Mouse (Mus musculus) layer of hippocampus, adult 11-12 months (tissue): ENCODE data around the gene Sfpq.

Source experiments
- DNase-seq: peaks from one replicate; pipeline ENCODE4 v3.0.0; 2022; ENCODE audit warnings: low spot score

The Sfpq gene

DNA sequence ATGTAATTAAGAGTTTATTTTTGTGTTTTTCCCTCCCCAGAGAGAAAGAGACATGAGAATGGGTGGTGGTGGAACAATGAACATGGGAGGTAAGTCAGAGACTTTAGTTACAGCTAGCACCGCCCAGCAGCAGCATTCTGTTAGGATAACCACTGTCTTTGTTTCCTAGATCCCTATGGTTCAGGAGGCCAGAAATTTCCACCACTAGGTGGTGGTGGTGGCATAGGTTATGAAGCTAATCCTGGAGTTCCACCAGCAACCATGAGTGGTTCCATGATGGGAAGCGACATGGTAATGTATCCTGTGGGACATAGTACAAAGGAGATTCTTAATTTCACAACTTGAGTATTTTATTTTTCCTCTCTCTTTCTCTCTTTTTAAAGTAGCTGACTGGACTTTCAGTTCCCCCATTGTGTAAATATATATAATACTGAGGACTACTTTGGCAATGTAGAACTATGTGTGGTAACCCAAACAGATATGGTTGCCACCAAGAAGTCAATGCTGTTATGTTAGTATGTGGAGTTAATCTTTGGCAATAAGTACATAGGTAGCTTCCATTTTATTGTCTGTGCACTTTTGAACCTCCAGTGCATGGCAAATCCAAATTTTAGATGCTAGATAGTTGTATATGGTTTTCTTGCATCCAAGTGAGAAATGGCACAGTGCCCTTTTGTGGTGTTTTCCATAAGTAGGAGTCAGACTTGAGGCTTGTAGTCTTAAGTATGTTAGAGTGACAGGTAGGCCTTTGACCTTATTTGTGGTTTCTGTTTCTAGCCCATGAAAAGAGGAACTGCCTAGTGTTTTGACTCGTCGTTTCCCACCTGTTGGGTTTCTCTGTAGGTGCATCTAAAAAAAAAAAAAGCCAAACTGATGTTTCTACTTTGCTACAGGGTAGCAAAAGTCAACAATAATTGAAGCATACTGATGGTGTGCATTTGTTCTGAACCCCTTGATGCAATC, 6.4 kb downstream of the Sfpq start:
- peak; percentile 55 for DNase-seq

DNA sequence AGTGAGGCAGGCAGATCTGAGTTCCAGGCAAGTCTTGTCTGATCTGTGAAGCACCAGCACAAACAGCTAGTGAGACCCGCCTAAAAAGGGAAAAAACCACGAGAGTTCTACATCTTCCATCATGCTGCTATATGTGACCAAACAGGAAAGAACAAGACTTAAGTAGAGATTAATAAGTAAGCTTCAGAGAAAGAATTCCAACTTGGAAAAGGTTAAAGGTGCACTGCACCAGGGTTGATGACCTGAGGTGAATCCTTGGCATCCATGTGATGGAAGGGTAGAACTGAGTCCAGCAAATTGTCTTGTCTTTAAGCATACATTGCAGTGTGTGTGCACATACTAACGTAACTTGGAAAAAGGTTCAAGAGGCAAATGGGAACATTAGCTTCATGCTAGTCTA, 16.0 kb downstream of the Sfpq start:
- no peak for DNase-seq

DNA sequence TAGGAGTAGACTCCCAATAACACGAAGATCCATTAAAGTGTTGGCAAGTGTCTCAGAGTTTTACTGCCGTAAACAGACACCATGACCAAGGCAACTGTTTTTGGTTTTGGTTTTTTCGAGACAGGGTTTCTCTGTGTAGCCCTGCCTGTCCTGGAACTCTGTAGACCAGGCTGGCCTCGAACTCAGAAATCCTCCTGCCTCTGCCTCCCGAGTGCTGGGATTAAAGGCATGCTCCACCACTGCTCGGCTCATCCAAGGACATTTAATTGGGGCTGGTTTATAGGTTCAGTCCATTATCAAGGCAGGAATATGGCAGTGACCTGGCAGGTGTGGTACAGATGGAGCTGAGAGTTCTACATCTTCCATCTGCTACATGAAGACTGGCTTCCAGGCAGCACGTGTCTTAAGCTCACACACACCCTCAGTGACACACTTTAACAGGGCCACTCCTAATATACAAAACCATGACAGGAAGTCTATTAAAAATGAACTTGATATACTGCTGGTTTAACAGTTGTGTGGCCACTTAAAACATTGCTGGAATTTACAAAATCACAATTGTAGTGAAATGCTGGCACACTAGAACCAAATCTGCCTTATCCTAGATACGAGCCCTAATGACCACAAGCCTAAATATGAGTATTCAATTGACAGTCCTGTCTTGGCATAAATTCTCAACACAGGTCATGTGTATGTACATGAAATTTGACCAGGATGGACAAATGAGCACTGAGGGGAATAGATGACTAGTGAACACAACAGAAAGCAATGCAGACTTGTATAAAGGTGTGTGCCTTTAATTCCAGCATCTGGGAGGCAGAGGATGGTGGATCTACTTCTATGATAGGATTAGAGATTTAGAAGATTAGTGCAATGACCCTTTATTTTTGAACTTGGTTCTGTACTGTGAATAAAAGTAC, 17.0 kb downstream of the Sfpq start:
- no peak for DNase-seq

DNA sequence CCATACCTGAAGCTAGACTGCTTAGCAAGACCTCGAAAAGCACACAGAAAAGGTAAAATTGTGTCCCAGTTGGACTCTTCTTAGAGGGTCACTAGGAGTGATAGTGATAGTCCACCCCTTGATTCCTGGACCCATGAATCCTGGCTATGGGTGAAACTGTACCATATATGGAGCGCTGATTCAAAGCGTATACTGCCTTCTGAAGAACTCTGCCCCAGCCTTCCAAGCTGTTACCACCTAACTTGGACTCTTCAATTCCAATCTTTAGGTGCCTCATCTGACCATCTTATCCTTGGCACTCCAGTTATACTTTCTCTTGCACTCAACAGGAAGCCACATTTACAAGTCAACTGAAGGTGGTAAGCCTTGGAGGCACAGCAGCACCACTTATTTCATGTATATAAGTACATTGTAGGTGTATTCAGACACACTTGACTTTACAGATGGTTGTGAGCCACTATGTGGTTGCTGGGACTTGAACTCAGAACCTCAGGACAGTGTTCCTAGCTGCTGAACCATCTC, 17.8 kb downstream of the Sfpq start:
- no peak for DNase-seq

DNA sequence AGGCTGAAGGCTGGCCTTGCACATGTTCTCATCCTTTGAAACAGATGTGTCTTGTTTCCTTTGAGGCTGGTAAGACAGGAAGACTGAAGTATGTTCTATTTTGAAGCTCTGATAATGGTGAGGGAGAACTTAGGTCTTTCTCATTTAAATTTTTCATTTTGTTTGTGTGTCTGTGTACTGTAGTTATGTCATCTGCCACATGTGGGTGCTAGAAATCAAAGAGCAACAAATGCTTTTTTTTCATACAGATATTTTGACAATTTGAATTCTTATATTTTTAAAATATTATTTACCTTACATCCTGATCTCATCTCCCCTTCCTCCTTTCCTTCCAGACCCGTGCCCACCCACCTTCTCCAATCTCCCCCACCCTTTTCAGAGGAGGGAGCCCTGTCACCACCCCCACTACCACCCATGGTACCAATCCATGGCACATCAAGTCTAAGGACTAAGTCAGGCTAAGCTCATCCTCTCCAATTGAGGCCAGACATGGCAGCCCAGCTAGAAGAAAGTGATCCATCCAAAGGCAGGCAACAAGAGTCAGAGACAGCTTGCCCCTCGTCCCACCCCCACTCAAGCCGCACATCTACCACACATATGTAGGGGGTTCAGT, 18.9 kb downstream of the Sfpq start:
- no peak for DNase-seq

DNA sequence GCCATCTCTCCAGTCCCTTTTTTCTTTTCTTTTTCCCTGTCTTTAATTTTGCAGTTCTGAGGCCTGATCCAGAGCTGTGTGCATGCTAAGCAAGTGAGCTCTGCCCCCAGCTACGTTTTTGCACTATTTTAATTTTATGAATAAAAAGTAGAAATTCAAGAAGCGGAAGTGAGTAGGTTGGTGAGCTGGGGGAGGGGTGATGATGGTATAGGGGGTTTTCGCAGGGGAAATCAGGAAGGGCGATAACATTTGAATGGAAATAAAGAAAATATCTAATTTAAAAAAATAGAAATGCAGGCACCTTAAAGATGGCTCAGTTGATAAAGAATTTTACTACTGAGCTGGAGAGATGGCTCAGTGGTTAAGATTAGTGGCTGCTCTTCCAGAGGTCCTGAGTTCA, 22.4 kb downstream of the Sfpq start:
- DNase-seq = no peak

DNA sequence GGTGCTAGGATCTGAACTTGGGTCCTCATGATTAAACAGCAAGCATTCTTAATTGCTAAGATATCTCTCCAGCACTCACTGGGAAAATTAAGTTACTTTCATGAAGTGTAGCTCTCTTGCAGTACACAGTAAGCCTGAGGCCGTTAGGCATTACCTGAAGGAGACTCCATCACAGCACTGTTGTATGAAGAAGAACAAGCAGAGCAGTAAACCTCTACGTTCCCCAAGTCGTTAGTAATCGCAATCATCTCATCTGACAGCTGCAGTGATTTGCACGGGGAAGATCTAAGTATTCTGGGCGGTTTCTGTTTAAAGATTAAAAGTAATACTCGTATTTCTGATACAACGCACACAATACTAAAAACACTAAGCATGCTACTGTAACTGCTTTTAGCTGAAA, 30.0 kb downstream of the Sfpq start:
- no peak for DNase-seq

DNA sequence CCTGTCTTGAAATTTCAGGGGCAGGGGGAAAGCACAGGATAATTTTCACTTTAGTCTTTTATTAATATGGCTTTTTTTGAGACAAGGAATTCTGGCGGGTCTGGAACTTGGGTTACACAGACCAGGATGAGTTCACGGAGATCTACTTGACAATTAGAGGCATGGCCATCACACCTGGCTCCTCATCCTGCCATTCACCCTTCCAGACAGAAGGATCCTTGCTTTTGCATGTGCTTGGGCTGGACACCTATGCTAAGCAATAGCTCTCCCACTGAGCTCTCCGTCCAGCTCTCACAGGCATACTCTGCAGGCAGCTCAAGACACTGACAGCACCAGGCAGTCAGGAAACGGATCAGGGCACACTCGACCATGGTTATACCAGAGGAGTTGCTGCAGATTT, 31.9 kb downstream of the Sfpq start:
- no peak for DNase-seq

DNA sequence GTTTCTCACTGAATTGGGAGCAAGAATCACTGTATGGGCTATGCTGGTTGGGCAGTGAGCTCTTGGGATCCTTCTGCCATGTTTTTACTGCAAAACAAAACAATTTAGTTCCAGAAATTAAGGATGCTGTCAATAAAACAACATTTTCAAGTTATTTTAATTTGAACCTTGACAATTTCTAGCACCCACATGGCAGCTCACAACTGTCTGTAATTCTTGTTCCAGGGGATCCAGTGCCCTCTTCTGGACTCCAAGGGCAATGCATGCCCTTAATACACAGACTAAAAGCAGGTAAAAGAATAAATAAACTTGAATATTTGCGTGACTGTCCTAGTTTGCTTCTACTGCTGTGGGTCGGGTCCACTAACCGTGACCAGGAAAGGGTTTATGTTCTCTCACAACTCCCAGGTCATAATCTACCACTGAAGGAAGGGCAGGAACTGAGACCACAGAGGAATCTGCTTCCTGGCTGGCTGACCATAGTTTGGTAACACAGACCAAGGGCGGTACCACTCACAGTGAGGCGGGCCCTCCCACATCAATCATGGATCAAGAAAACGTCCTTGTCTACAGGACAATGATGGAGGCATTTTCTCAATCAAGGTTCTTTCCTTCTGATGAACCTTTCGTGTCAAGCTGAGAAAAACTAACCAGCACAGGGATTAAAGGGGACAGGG, 33.5 kb downstream of the Sfpq start:
- DNase-seq = no peak

DNA sequence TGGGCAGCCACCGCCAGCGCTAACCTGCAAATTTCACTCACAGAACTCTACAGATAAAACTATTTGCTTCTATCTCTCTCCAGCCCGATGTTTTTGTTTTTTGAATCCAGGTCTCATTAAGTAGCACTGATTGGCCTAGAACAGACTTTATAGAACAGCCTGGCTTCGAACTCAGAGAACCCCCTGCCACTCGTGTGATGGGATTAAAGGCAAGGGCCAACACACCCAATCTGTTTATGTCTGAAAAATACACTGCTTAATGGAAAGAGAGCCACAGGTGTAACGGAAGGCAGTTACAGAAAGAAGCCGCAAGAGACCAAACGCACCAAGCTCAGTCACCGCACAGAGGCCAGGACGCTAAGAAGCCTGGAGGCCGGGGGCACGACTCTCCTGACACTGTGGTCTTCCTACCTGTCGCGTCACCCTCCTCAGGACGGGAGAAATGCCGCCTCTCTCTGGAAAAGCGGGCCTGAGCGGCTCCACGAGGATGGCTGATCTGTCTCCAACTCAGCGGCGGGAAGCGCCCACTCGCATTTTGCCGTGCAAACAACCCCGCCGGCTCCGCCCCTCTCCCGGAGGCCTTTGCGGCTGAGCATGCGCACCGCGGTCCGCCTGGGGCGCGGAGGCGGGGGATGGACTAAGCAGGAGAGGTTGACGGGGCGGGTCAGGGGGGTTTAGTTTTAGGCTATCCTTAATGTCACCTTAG, 39.6 kb downstream of the Sfpq start, which contains the start of gene Zmym1:
Gene Zmym1, minus strand, starts transcription at position 568 of the 706 bp plus-strand sequence.
- DNase-seq = peak; percentile 85

DNA sequence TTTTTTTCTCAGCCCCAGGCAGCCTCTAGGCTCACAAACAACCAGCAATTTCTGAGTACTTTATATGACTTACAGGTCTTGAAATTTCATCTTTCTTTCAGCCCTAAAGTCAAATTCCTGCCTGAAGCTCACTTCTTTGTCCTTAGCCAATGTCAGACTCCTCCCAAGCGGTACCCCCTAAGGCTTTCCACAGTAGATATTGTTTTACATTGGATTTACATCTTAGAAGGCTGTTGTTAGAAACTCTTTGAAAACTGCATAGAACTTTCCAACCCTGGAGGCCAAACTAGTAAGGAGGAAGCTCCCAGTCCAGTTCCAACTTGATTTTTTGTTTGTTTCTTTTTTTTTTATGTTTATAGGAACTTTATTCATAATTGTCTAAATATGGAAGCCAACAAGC, 42.9 kb downstream of the Sfpq start:
- no peak for DNase-seq

DNA sequence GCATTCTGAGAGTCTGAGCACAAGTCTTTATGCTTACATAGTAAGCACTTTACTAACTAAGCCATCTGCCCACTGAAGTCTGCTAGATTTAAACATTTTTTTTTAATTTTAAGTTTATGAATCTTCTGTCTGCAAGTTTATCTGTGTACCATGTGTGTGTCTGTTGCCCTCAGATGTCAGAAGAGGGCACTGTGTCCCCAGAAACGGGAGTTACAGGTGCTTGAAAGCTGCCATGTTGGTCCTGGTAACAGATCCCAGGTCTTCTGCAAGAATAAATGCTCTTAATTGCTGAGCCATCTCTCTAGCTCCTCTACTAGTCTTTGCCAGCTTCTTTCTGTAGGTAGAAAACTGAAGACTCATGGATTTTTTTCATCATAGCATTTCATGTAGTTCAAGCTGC, 53.8 kb downstream of the Sfpq start:
- DNase-seq = no peak

DNA sequence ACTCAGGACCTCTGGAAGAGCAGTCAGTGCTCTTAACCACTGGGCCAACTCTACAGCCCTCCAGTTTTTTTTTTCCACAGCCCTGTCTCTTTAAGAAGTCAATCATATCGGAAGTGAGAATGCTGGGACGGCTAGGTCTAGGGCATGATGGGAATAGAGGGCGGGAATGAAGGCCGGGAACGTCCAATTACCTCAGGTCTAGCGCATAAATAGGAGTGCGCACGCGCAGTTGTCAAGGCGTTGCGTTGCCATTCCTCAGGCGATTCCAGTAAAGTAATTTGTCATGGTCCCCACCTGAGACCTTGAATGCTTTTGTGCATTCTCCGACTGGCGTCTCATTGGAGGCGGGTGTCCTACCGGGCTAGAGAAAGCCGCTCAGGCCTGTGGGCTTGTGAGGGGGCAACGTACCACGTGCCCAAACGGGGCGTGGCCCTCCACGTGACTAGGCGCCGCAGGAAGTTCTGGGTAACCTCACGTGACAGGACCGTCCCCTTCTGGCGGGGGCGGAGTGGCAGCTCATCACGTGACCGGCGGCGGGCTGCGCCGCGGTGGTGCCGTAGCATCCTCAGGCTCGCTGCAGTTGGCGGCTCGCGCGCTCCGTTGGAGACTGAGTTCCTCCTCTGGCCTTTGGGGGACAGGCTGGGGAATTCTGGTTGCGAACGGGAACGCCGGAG, 55.9 kb downstream of the Sfpq start, which contains the start of gene Zmym6:
Gene Zmym6, plus strand, starts transcription at position 509 of the 674 bp plus-strand sequence.
- peak; percentile 96 for DNase-seq

DNA sequence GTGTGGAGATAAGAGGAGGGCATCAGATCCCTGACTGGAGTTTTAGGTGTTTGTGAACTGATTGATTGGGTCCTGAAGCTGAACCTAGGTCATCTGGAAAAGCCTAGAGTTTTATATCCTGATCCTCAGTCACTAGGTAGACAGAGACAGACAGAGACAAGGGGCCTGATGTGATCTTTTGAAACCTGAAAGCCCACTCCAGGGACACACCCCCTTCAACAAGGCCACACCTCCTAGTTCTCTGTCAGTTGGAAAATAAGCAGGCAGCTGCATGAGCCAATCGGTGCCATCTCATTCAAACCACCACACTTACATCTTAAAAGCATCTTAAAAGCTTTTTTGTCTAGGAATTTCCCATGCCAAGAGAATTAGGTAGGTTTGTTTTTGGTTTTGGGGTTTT, 59.7 kb downstream of the Sfpq start:
- DNase-seq = no peak

DNA sequence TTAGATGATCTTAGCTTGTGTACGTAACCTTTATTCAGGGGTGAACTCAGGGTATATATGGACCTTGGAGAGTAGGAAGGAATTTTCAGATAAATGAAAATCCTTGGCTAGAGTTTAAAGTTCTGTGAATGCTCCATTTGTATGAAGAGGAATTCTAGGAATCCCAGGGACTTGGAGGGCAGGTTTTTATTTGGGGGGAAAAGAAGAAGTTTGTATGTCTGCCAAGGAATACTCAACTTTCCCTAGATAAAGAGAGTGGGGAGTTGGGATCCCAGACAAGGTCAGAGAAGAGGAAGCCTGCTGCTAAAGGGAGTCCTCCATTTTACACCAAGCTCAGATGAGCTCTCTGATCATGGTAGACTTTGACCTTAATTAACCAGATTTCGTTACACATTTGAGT, 62.0 kb downstream of the Sfpq start:
- DNase-seq = no peak

DNA sequence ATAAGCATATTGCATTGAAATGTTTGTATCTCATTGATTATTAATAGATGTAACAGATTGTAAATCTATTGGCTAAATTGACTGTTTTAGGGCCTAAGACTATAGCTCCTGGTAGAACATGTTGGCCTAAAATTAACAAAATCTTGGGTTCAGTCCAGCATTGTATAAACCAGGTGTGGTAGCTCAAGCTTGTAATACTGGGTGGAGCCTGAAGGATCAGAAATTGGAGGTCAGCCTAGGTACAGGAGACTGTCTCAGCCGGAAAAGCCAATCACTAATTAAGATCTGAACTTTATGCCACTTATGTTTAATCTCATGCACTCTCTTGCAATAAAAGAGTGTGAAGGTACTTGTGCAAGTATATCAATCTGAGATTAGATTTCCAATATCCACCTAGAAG, 64.6 kb downstream of the Sfpq start:
- DNase-seq = no peak
